Mouse (Mus musculus): Measurements from ENCODE around the gene Bcl2l11. TPM values are rescaled to one million over a fixed set of nuclear protein-coding genes. Genes with fewer than 3 reads are reported as not detected.
A peak's percentile ranks its signal among the peaks of the same experiment; 100 is the strongest.

The Bcl2l11 gene
- total and polyA plus RNA-seq, 2 experiments from 2014 or later = 5.1 to 6.5 TPM

- Histone ChIP-seq H3K9ac (replicated peaks; ENCODE audit: low read length, poor library complexity, severe bottlenecking) (no peak overlapping the region), H3K27ac (ENCODE audit: low read depth, low read length) (no peak overlapping the region), H3K36me3 (ENCODE audit: insufficient read depth, low read length) (no peaks in the 10 kb centered on the region), H3K4me3 (ENCODE audit: low read depth, low read length) (no peak overlapping the region), H3K27me3 (ENCODE audit: insufficient read depth, low read length) (no peaks in the 10 kb centered on the region), H3K9me3 (ENCODE audit: low read length) (no peaks in the 10 kb centered on the region), H3K4me2 (ENCODE audit: low read depth, low read length, poor library complexity, severe bottlenecking) (no peak overlapping the region), H3K4me1 (ENCODE audit: insufficient read depth, low read length) (no peaks in the 10 kb centered on the region; the same call in 1 of the 2 replicates)
- WGBS = 71% methylated on average over 9 of the region's 9 CpGs
- DNase-seq (ENCODE audit: low spot score) (peak; percentile 54), ATAC-seq (ENCODE audit: low FRiP score) (no peak)
- no peak for TF ChIP-seq CTCF (IDR thresholded peaks at IDR 0.05)
These were observed 48.9 kb downstream of the Bcl2l11 start for GRCm38 (mm10) chr2:128174604-128175342.

- H3K27me3 ChIP-seq (ENCODE audit: insufficient read depth, low read length) = no peaks in the 10 kb centered on the region
- H3K4me1 ChIP-seq (ENCODE audit: insufficient read depth, low read length) = no peaks in the 10 kb centered on the region; the same call in 1 of the 2 replicates
- no peak overlapping the region for H3K27ac ChIP-seq (ENCODE audit: low read depth, low read length)
- H3K4me2 ChIP-seq (ENCODE audit: low read depth, low read length, poor library complexity, severe bottlenecking) = no peak overlapping the region
- TF ChIP-seq CTCF (IDR thresholded peaks at IDR 0.05) = no peak
- no peak overlapping the region for H3K9ac ChIP-seq (replicated peaks; ENCODE audit: low read length, poor library complexity, severe bottlenecking)
- ATAC-seq (ENCODE audit: low FRiP score) (no peak), DNase-seq (ENCODE audit: low spot score) (no peak)
- H3K36me3 ChIP-seq (ENCODE audit: insufficient read depth, low read length) = no peaks in the 10 kb centered on the region
- 94% methylated on average over 6 of the region's 6 CpGs for WGBS
- H3K4me3 ChIP-seq (ENCODE audit: low read depth, low read length) = no peak overlapping the region
- no peaks in the 10 kb centered on the region for H3K9me3 ChIP-seq (ENCODE audit: low read length)
These were observed 49.8 kb downstream of the Bcl2l11 start for GRCm38 (mm10) chr2:128175625-128176024.

- no peak for ATAC-seq (ENCODE audit: low FRiP score)
- no peaks in the 10 kb centered on the region for H3K9me3 ChIP-seq (ENCODE audit: low read length)
- H3K4me1 ChIP-seq (ENCODE audit: insufficient read depth, low read length) = no peaks in the 10 kb centered on the region; the same call in 1 of the 2 replicates
- H3K27ac ChIP-seq (ENCODE audit: low read depth, low read length) = no peak overlapping the region
- peak; percentile 37 for DNase-seq (ENCODE audit: low spot score)
- no peak overlapping the region for H3K9ac ChIP-seq (replicated peaks; ENCODE audit: low read length, poor library complexity, severe bottlenecking)
- no peak for TF ChIP-seq CTCF (IDR thresholded peaks at IDR 0.05)
- WGBS = 35% methylated on average over 12 of the region's 12 CpGs
- H3K4me3 ChIP-seq (ENCODE audit: low read depth, low read length) = no peak overlapping the region
- no peaks in the 10 kb centered on the region for H3K36me3 ChIP-seq (ENCODE audit: insufficient read depth, low read length)
- H3K27me3 ChIP-seq (ENCODE audit: insufficient read depth, low read length) = no peaks in the 10 kb centered on the region
- H3K4me2 ChIP-seq (ENCODE audit: low read depth, low read length, poor library complexity, severe bottlenecking) = no peak overlapping the region
These were observed 50.7 kb downstream of the Bcl2l11 start for GRCm38 (mm10) chr2:128176391-128177044.

- H3K9me3 ChIP-seq (ENCODE audit: low read length) = no peaks in the 10 kb centered on the region
- DNase-seq (ENCODE audit: low spot score) = peak; percentile 61
- no peak overlapping the region for H3K4me3 ChIP-seq (ENCODE audit: low read depth, low read length)
- no peak overlapping the region for H3K9ac ChIP-seq (replicated peaks; ENCODE audit: low read length, poor library complexity, severe bottlenecking)
- no peak for ATAC-seq (ENCODE audit: low FRiP score)
- no peak overlapping the region for H3K27ac ChIP-seq (ENCODE audit: low read depth, low read length)
- no peaks in the 10 kb centered on the region for H3K36me3 ChIP-seq (ENCODE audit: insufficient read depth, low read length)
- H3K4me2 ChIP-seq (ENCODE audit: low read depth, low read length, poor library complexity, severe bottlenecking) = no peak overlapping the region
- 55% methylated on average over 5 of the region's 5 CpGs for WGBS
- H3K4me1 ChIP-seq (ENCODE audit: insufficient read depth, low read length) = no peaks in the 10 kb centered on the region; the same call in 1 of the 2 replicates
- H3K27me3 ChIP-seq (ENCODE audit: insufficient read depth, low read length) = no peaks in the 10 kb centered on the region
- no peak for TF ChIP-seq CTCF (IDR thresholded peaks at IDR 0.05)
These were observed 51.4 kb downstream of the Bcl2l11 start for GRCm38 (mm10) chr2:128177241-128177661.

GRCm38 (mm10) chr2:128179126-128179807 lies 53.4 kb downstream of the Bcl2l11 start:
- H3K4me3 ChIP-seq (ENCODE audit: low read depth, low read length) = no peak overlapping the region
- no peaks in the 10 kb centered on the region for H3K9me3 ChIP-seq (ENCODE audit: low read length)
- TF ChIP-seq CTCF (IDR thresholded peaks at IDR 0.05) = no peak
- no peak for DNase-seq (ENCODE audit: low spot score)
- H3K4me2 ChIP-seq (ENCODE audit: low read depth, low read length, poor library complexity, severe bottlenecking) = no peak overlapping the region
- no peaks in the 10 kb centered on the region; the same call in 1 of the 2 replicates for H3K4me1 ChIP-seq (ENCODE audit: insufficient read depth, low read length)
- H3K27ac ChIP-seq (ENCODE audit: low read depth, low read length) = no peak overlapping the region
- no peak overlapping the region for H3K9ac ChIP-seq (replicated peaks; ENCODE audit: low read length, poor library complexity, severe bottlenecking)
- no peaks in the 10 kb centered on the region for H3K36me3 ChIP-seq (ENCODE audit: insufficient read depth, low read length)
- WGBS = 68% methylated on average over 18 of the region's 18 CpGs
- ATAC-seq (ENCODE audit: low FRiP score) = no peak
- no peaks in the 10 kb centered on the region for H3K27me3 ChIP-seq (ENCODE audit: insufficient read depth, low read length)

Measured in midbrain, postnatal 0 days (tissue).